Mouse (Mus musculus): ENCODE measurements at regions not wholly inside any gene's neighbourhood (a gene's known extent, or its start where the extent isn't known, plus 50 kb on each side); places are given as distances from the start of the nearest gene placed in this dataset.
"Not testable (repeated sequence)": the region's sequence is repeated elsewhere in the genome, so short reads cannot be mapped to it uniquely, and the experiment has no call there.

GRCm38 (mm10) chr17:4881473-4881872 lies 112.7 kb upstream of the Arid1b start:
- no peak for DNase-seq (ENCODE audit: low read depth)

- DNase-seq (ENCODE audit: low read depth), result no peak
Measured at GRCm38 (mm10) chr17:4884083-4884482, 110.0 kb upstream of the Arid1b start.

- DNase-seq (ENCODE audit: low read depth), result peak; percentile 22
Measured at GRCm38 (mm10) chr17:4884761-4885160, 109.4 kb upstream of the Arid1b start.

- DNase-seq (ENCODE audit: low read depth), result not testable (repeated sequence)
Measured at GRCm38 (mm10) chr17:4887331-4887730, 106.8 kb upstream of the Arid1b start.

- DNase-seq (ENCODE audit: low read depth), result no peak
Measured at GRCm38 (mm10) chr17:4889577-4889976, 104.6 kb upstream of the Arid1b start.

GRCm38 (mm10) chr17:4890131-4890530 lies 104.0 kb upstream of the Arid1b start:
- no peak for DNase-seq (ENCODE audit: low read depth)

GRCm38 (mm10) chr17:4891576-4891975 lies 102.6 kb upstream of the Arid1b start:
- DNase-seq (ENCODE audit: low read depth), result no peak

GRCm38 (mm10) chr17:4894756-4895330 lies 99.3 kb upstream of the Arid1b start:
- not testable (repeated sequence) for DNase-seq (ENCODE audit: low read depth)

GRCm38 (mm10) chr17:4903129-4903528 lies 91.0 kb upstream of the Arid1b start:
- DNase-seq (ENCODE audit: low read depth), result no peak

- no peak for DNase-seq (ENCODE audit: low read depth)
Measured at GRCm38 (mm10) chr17:4906504-4906903, 87.6 kb upstream of the Arid1b start.

GRCm38 (mm10) chr17:4907181-4907752 lies 86.9 kb upstream of the Arid1b start:
- DNase-seq (ENCODE audit: low read depth), result peak; percentile 37

- peak; percentile 88 for DNase-seq (ENCODE audit: low read depth)
Measured at GRCm38 (mm10) chr17:4907841-4908571, 86.1 kb upstream of the Arid1b start.

GRCm38 (mm10) chr17:4908572-4908965 lies 85.6 kb upstream of the Arid1b start:
- DNase-seq (ENCODE audit: low read depth), result no peak

GRCm38 (mm10) chr17:4910182-4910581 lies 84.0 kb upstream of the Arid1b start:
- peak; percentile 10 for DNase-seq (ENCODE audit: low read depth)

- no peak for DNase-seq (ENCODE audit: low read depth)
Measured at GRCm38 (mm10) chr17:4913001-4913400, 81.1 kb upstream of the Arid1b start.

- DNase-seq (ENCODE audit: low read depth), result no peak
Measured at GRCm38 (mm10) chr17:4919866-4920495, 74.2 kb upstream of the Arid1b start.

- no peak for DNase-seq (ENCODE audit: low read depth)
Measured at GRCm38 (mm10) chr17:4921121-4921520, 73.0 kb upstream of the Arid1b start.

- no peak for DNase-seq (ENCODE audit: low read depth)
Measured at GRCm38 (mm10) chr17:4928631-4929030, 65.5 kb upstream of the Arid1b start.

- DNase-seq (ENCODE audit: low read depth), result no peak
Measured at GRCm38 (mm10) chr17:4935268-4935667, 58.9 kb upstream of the Arid1b start.

GRCm38 (mm10) chr17:4940589-4940988 lies 53.5 kb upstream of the Arid1b start:
- DNase-seq (ENCODE audit: low read depth), result no peak

- DNase-seq (ENCODE audit: low read depth), result no peak
Measured at GRCm38 (mm10) chr17:4941286-4941800, 52.8 kb upstream of the Arid1b start.

GRCm38 (mm10) chr17:4942868-4943267 lies 51.3 kb upstream of the Arid1b start:
- DNase-seq (ENCODE audit: low read depth), result no peak
